25 mouse cellular contexts compared by ENCODE assay signal in the genomic region with DNA sequence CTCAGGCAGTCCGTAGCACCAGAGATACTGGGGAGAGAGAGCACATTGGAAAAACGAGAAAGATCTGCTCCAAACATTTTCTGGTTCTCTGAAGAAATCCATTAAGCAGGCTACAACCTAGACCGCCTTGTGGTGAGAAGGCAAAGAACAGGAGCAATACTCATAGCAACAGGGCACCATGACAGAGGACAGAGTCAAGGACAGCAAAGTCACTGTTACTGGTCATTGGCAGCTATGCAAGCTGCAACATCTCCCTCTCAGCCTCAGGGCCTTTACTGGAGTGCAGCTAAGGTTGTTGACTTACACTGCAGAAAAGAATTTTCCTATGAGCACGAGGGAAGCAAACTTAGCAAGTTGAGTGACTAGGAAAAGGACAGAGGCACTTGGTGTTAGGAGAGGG. TPM values are rescaled to one million over a fixed set of nuclear protein-coding genes. Genes with fewer than 3 reads are reported as not detected.
DNase-seq lines count a peak whose midpoint lies in the region; ATAC-seq lines count a peak whose summit lies in the region.
"Had no signal": no experiment of that assay in that cellular context is flagged by ENCODE, and none has a peak within 500 bp of the region (broad histone marks: within the 10 kb centered on the region; RNA-seq: fewer than 3 reads in every experiment).

No protein-coding gene starts in this region.

- no peaks in the 10 kb centered on the region for H3K27me3 ChIP-seq in heart, embryonic 14.5 days (ENCODE audit: control insufficient read depth, insufficient read depth, low read length)
- H3K27me3 ChIP-seq: forebrain, embryonic 13.5 days; heart, embryonic 15.5 days; hindbrain, embryonic 12.5 days; hindbrain, embryonic 15.5 days; Patski had no signal

- H3K9ac ChIP-seq in heart, embryonic 14.5 days (ENCODE audit: low read length) = no peak overlapping the region
- H3K9ac ChIP-seq: forebrain, embryonic 13.5 days; heart, embryonic 15.5 days; hindbrain, embryonic 12.5 days; hindbrain, embryonic 15.5 days had no signal

- 40% methylated on average over 4 of the region's 4 CpGs for WGBS in heart, embryonic 14.5 days

- no peaks in the 10 kb centered on the region for H3K9me3 ChIP-seq in heart, embryonic 14.5 days (ENCODE audit: control insufficient read depth, low read length)
- H3K9me3 ChIP-seq: forebrain, embryonic 10.5 days; forebrain, embryonic 13.5 days; G1E; heart, embryonic 15.5 days; hindbrain, embryonic 12.5 days; hindbrain, embryonic 15.5 days had no signal

- no peaks in the 10 kb centered on the region for H3K36me3 ChIP-seq in heart, embryonic 14.5 days (ENCODE audit: control insufficient read depth, insufficient read depth, low read length)
- H3K36me3 ChIP-seq: forebrain, embryonic 10.5 days; G1E; heart, embryonic 15.5 days; hindbrain, embryonic 12.5 days; hindbrain, embryonic 15.5 days had no signal

- H3K4me2 ChIP-seq in heart, embryonic 14.5 days (ENCODE audit: low read length) = no peak overlapping the region
- H3K4me2 ChIP-seq: forebrain, embryonic 13.5 days; heart, embryonic 15.5 days; hindbrain, embryonic 12.5 days; hindbrain, embryonic 15.5 days had no signal

- no peak for ATAC-seq in heart, embryonic 14.5 days (ENCODE audit: insufficient number of reproducible peaks, insufficient read depth, low FRiP score, low read depth)
- ATAC-seq: forebrain, embryonic 13.5 days; forebrain, embryonic 16.5 days; intestine, postnatal 0 days; Patski had no signal

- H3K4me1 ChIP-seq in heart, embryonic 14.5 days (ENCODE audit: control insufficient read depth in 2 of 2, insufficient read depth in 2 of 2, low read length in 2 of 2) = peaks cover 3 to 14% of the 10 kb centered on the region in 2 experiments; a peak in 2 of 4 replicates
- H3K4me1 ChIP-seq: forebrain, embryonic 10.5 days; forebrain, embryonic 13.5 days; heart, embryonic 15.5 days; hindbrain, embryonic 12.5 days; hindbrain, embryonic 15.5 days had no signal

- no peak overlapping the region for H3K4me3 ChIP-seq in heart, embryonic 14.5 days (ENCODE audit: control insufficient read depth in 1 of 2, insufficient read depth in 1 of 2, low read depth in 1 of 2, low read length in 2 of 2)
- H3K4me3 ChIP-seq: forebrain, embryonic 10.5 days; forebrain, embryonic 13.5 days; gastrocnemius, adult 2 months; heart, embryonic 15.5 days; hindbrain, embryonic 12.5 days; hindbrain, embryonic 15.5 days had no signal

- DNase-seq in adrenal gland, adult 2 months = peak; percentile 66
- DNase-seq in adrenal gland, adult 18-20 months (ENCODE audit: low spot score in 2 of 2) = no peak
- no peak for DNase-seq in heart, postnatal 14 days
- DNase-seq in adrenal gland, postnatal 10 days = peak; percentile 15
- peak; percentile 24 to 34 for DNase-seq in adrenal gland, postnatal 36 days
- no peak for DNase-seq in right cerebral cortex, postnatal 14 days
- DNase-seq: B cell, adult 2 months; cerebellum, adult 18-20 months; cerebellum, adult 9-10 months; cerebellum, postnatal 14 days; gastrocnemius, adult 2 months; gastrocnemius, postnatal 14 days; heart, adult 11 months; kidney, adult 2 months had no signal

- intact Hi-C loops in heart, postnatal 14 days (cut with DNase I) = no loop called here

- H3K27ac ChIP-seq in heart, embryonic 14.5 days (replicated peaks in 1 of 2; ENCODE audit: control insufficient read depth in 1 of 2, insufficient read depth in 1 of 2, low read depth in 2 of 2, low read length in 2 of 2) = peak overlapping the region; percentile 12 to 52; a peak in 3 of 4 replicates
- H3K27ac ChIP-seq: forebrain, embryonic 10.5 days; forebrain, embryonic 13.5 days; gastrocnemius, adult 2 months; heart, embryonic 15.5 days; hindbrain, embryonic 12.5 days; hindbrain, embryonic 15.5 days had no signal

RNA-seq across cellular contexts. Expression of a gene that starts 25.2 kb away (rescaled TPM):
- total RNA-seq in adrenal gland, adult 2 months (2021) = 10 to 100 TPM; 71.0 to 90.9 TPM
- polyA plus RNA-seq in adrenal gland, adult 2 months (2012; rRNA removed) = 158 and 163 TPM in 2 replicates
- 10 to 100 TPM; 53.5 to 63.7 TPM for total RNA-seq in adrenal gland, adult 18-20 months (2021)
- 93.8 and 99.0 TPM in 2 replicates for polyA plus RNA-seq in heart, embryonic 14.5 days (2014; fragmentation: Nextera tagmentation; extraction: Ambion mirVana)
- total RNA-seq in heart, postnatal 14 days (2021) = 10 to 100 TPM; 31.4 to 35.5 TPM
- total RNA-seq in adrenal gland, postnatal 10 days (2021) = 10 to 100 TPM; 48.6 to 49.5 TPM
- 10 to 100 TPM; 60.2 to 76.0 TPM for total RNA-seq in adrenal gland, postnatal 36 days (2021)
- total RNA-seq: CH12.LX, G1E had no signal
- polyA plus RNA-seq: G1E had no signal

RNA-seq across cellular contexts. Expression of a gene that starts 46.9 kb away (rescaled TPM):
- total RNA-seq in adrenal gland, adult 2 months (2021) = 10 to 100 TPM; 56.2 to 68.5 TPM
- 74.0 and 75.4 TPM in 2 replicates for polyA plus RNA-seq in adrenal gland, adult 2 months (2012; rRNA removed)
- 10 to 100 TPM; 50.3 to 54.5 TPM for total RNA-seq in adrenal gland, adult 18-20 months (2021)
- 60.1 and 64.2 TPM in 2 replicates for polyA plus RNA-seq in heart, embryonic 14.5 days (2014; fragmentation: Nextera tagmentation; extraction: Ambion mirVana)
- total RNA-seq in heart, postnatal 14 days (2021) = 100 to 1,000 TPM; 128 to 133 TPM
- total RNA-seq in adrenal gland, postnatal 10 days (2021) = 10 to 100 TPM; 59.2 to 68.1 TPM
- total RNA-seq in adrenal gland, postnatal 36 days (2021) = 10 to 100 TPM; 47.3 to 53.0 TPM

Comparison
In these comparisons a context has a peak if more than half of its experiments do, and no peak if none do; other contexts are left out.
1. DNase-seq: peak in adrenal gland, adult 2 months (single experiment), adrenal gland, postnatal 10 days (single experiment) and adrenal gland, postnatal 36 days (2 of 2); none in adrenal gland, adult 18-20 months (0 of 2), heart, postnatal 14 days (0 of 2) and right cerebral cortex, postnatal 14 days (single experiment).